Comparison of ENCODE assay signal across 7 mouse cellular contexts in the genomic region with DNA sequence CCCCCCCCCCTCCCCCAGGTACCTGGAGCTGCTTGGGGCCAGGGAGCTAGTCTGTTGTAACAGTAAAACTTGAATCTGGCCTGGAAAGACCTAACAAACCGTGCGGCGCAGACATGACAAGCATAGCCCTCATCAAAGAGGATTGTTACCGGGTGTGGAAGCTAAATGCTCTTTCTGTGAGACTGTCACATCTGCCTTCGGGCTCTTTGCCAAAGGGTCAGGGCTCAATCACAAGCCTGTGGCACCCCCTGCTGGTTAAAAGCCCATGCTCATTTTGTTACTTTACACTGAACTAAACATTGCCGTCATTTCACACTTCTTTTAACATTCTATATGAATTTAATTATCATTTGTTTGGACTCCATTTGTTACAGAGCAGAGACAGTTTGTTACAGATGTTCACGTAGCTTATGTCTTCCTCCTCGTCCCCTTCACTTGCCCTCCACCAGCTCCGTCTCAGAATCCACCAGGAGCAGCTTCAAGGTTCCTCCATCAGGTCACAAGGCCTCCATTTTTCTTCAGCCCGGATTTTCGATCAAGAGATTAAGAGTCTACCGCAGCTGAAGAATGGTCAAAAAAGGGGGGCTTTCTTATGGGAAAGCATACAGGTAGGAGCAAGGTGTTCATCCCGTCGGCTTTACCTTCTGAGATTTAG.
DNase-seq lines count a peak whose midpoint lies in the region; ATAC-seq lines count a peak whose summit lies in the region.

No protein-coding gene starts in this region.

- H3K9ac ChIP-seq in intestine, embryonic 15.5 days: no peak overlapping the region

- H3K4me2 ChIP-seq in intestine, embryonic 15.5 days (replicated peaks): peak overlapping the region; percentile 63

- 10% methylated on average over 14 of the region's 14 CpGs for WGBS in intestine, embryonic 15.5 days

- ATAC-seq in intestine, embryonic 15.5 days: peak; percentile 75

- H3K27me3 ChIP-seq in intestine, embryonic 15.5 days (replicated peaks): no peaks in the 10 kb centered on the region

- H3K9me3 ChIP-seq in intestine, embryonic 15.5 days: no peaks in the 10 kb centered on the region

- H3K27ac ChIP-seq in intestine, embryonic 15.5 days: no peak overlapping the region

- DNase-seq in adrenal gland, adult 18-20 months (ENCODE audit: low spot score in 2 of 2): peak; percentile 57 to 65
- peak; percentile 94 to 96 for DNase-seq in cerebellum, postnatal 14 days
- DNase-seq in frontal cortex, postnatal 36 days (ENCODE audit: low spot score in 2 of 2): peak; percentile 79 to 89
- DNase-seq in left cerebral cortex, adult 9 months (ENCODE audit: low spot score in 2 of 2): peak; percentile 46 to 88
- peak; percentile 92 for DNase-seq in mesoderm, embryonic 11.5 days (ENCODE audit: low read depth, low spot score)
- DNase-seq in right cerebral cortex, postnatal 4 days: peak; percentile 87

- peak overlapping the region; percentile 20 for H3K4me3 ChIP-seq in intestine, embryonic 15.5 days (replicated peaks)

- no peaks in the 10 kb centered on the region for H3K36me3 ChIP-seq in intestine, embryonic 15.5 days

- peaks cover 4% of the 10 kb centered on the region; the same call in 1 of the 2 replicates for H3K4me1 ChIP-seq in intestine, embryonic 15.5 days (replicated peaks)
